In genomic region chr1:191445831-191446258, GRCm38 (mm10) we compare ENCODE assay signal across 11 mouse cellular contexts. TPM values are rescaled to one million over a fixed set of nuclear protein-coding genes. Genes with fewer than 3 reads are reported as not detected.
DNase-seq lines count a peak whose midpoint lies in the region; ATAC-seq lines count a peak whose summit lies in the region.
"Had no signal": no experiment of that assay in that cellular context is flagged by ENCODE, and none has a peak within 500 bp of the region (broad histone marks: within the 10 kb centered on the region; RNA-seq: fewer than 3 reads in every experiment).

No protein-coding gene starts in this region.

- H3K27me3 ChIP-seq in liver, embryonic 15.5 days: no peaks in the 10 kb centered on the region
- H3K27me3 ChIP-seq: embryonic facial prominence, embryonic 12.5 days; lung, embryonic 15.5 days had no signal

- ATAC-seq in hematopoietic stem cell, adult 5-6 weeks (replicated peaks in 1 of 2; ENCODE audit: insufficient read depth in 1 of 2, low FRiP score in 2 of 2, low TSS enrichment in 1 of 2, low read depth in 1 of 2, poor library complexity in 2 of 2, severe bottlenecking in 2 of 2): peak; percentile 3 to 10; a peak in 1 of 4 replicates
- ATAC-seq in liver, embryonic 15.5 days (ENCODE audit: insufficient read depth): peak; percentile 64

- no peak overlapping the region; the same call in 1 of the 2 replicates for H3K4me3 ChIP-seq in liver, embryonic 15.5 days (replicated peaks)
- H3K4me3 ChIP-seq: embryonic facial prominence, embryonic 12.5 days; lung, embryonic 15.5 days had no signal

- H3K27ac ChIP-seq in liver, embryonic 15.5 days (replicated peaks): peak overlapping the region; percentile 74
- H3K27ac ChIP-seq: embryonic facial prominence, embryonic 12.5 days; lung, embryonic 15.5 days had no signal

- no peaks in the 10 kb centered on the region for H3K36me3 ChIP-seq in liver, embryonic 15.5 days (replicated peaks)
- H3K36me3 ChIP-seq: embryonic facial prominence, embryonic 12.5 days; lung, embryonic 15.5 days had no signal

- 10% methylated on average over 9 of the region's 9 CpGs for WGBS in liver, embryonic 15.5 days (ENCODE audit: insufficient replicate concordance)

- DNase-seq in CD4-positive, CD25-positive, alpha-beta regulatory T cell, adult 2 months (ENCODE audit: low read depth, low spot score): peak; percentile 55
- DNase-seq in spleen, adult 18-20 months: peak; percentile 12 to 22
- no peak for DNase-seq in layer of hippocampus, postnatal 10 days (ENCODE audit: low spot score in 2 of 2)
- DNase-seq in right cerebral cortex, postnatal 25 days: no peak
- no peak for DNase-seq in adrenal gland, postnatal 25 days
- no peak for DNase-seq in ovary, postnatal 14 days (ENCODE audit: low spot score)
- DNase-seq: right cerebral cortex, postnatal 14 days had no signal

- H3K4me1 ChIP-seq in liver, embryonic 15.5 days (replicated peaks): peaks cover 60% of the 10 kb centered on the region
- H3K4me1 ChIP-seq: embryonic facial prominence, embryonic 12.5 days had no signal

- peak overlapping the region; percentile 32; the same call in 1 of the 2 replicates for H3K4me2 ChIP-seq in liver, embryonic 15.5 days
- H3K4me2 ChIP-seq: embryonic facial prominence, embryonic 12.5 days; lung, embryonic 15.5 days had no signal

- H3K9ac ChIP-seq in liver, embryonic 15.5 days: no peak overlapping the region
- H3K9ac ChIP-seq: embryonic facial prominence, embryonic 12.5 days; lung, embryonic 15.5 days had no signal

- no peaks in the 10 kb centered on the region for H3K9me3 ChIP-seq in liver, embryonic 15.5 days (replicated peaks)
- H3K9me3 ChIP-seq: embryonic facial prominence, embryonic 12.5 days; lung, embryonic 15.5 days had no signal

RNA-seq across cellular contexts. Expression of gene Ppp2r5a, which starts 42.8 kb away (rescaled TPM):
- total RNA-seq in hematopoietic stem cell, adult 5-6 weeks (2017): 135 and 180 TPM in 2 replicates
- 18.4 and 23.3 TPM in 2 replicates for polyA plus RNA-seq in liver, embryonic 15.5 days (2015; fragmentation: Nextera tagmentation; extraction: Ambion mirVana)
- total RNA-seq in layer of hippocampus, postnatal 10 days (2021): 10 to 100 TPM; 56.0 to 59.1 TPM
- 162 and 192 TPM in 2 replicates for total RNA-seq in adrenal gland, postnatal 25 days (2021)

Comparison
In these comparisons a context has a peak if more than half of its experiments do, and no peak if none do; other contexts are left out.
1. DNase-seq: peak in CD4-positive, CD25-positive, alpha-beta regulatory T cell, adult 2 months (single experiment) and spleen, adult 18-20 months (2 of 2); none in layer of hippocampus, postnatal 10 days (0 of 2), right cerebral cortex, postnatal 25 days (single experiment), adrenal gland, postnatal 25 days (single experiment) and ovary, postnatal 14 days (single experiment).